Mouse (Mus musculus): ENCODE measurements around the gene Gtf3c4. TPM values are rescaled to one million over a fixed set of nuclear protein-coding genes. Genes with fewer than 3 reads are reported as not detected.

Gene Gtf3c4
- total RNA-seq, 1 experiment = 38.1 TPM

GRCm38 (mm10) chr2:28881275-28881674 is 41.1 kb upstream of the Gtf3c4 start:
- Histone ChIP-seq H3K27ac (ENCODE audit: insufficient read depth, low read depth, low read length, poor library complexity, severe bottlenecking) (no peak overlapping the region), H3K4me3 (ENCODE audit: insufficient read depth in 1 of 2, low read depth in 1 of 2, low read length in 2 of 2, poor library complexity in 1 of 2, severe bottlenecking in 1 of 2) (no peak overlapping the region), H3K9me3 (ENCODE audit: control insufficient read depth, insufficient read depth, low read depth, low read length) (no peaks in the 10 kb centered on the region), H3K9ac (ENCODE audit: insufficient read depth, low read depth, low read length, poor library complexity, severe bottlenecking) (no peak overlapping the region), H3K36me3 (ENCODE audit: control insufficient read depth, insufficient read depth, low read length, poor library complexity, severe bottlenecking) (peaks cover 32% of the 10 kb centered on the region), H3K4me1 (ENCODE audit: control insufficient read depth in 2 of 2, insufficient read depth in 2 of 2, low read length in 2 of 2, poor library complexity in 1 of 2) (no peaks in the 10 kb centered on the region)
- in situ Hi-C loops (cut with MboI; ENCODE audit: low sequenced_read_pairs in 2 of 2, unreplicated experiment in 2 of 2) = no loop called here
- no peak for DNase-seq (ENCODE audit: low read depth, low spot score)
- TF ChIP-seq MAFK (IDR thresholded peaks at IDR 0.05; ENCODE audit: insufficient read depth, low read depth, low read length) (no peak), HCFC1 (IDR thresholded peaks at IDR 0.05; ENCODE audit: borderline replicate concordance, insufficient read depth, low read length) (no peak), ZC3H11A (IDR thresholded peaks at IDR 0.05; ENCODE audit: borderline replicate concordance, low read depth, low read length) (no peak), CHD2 (IDR thresholded peaks at IDR 0.05; ENCODE audit: low read depth, low read length) (no peak)

DNA sequence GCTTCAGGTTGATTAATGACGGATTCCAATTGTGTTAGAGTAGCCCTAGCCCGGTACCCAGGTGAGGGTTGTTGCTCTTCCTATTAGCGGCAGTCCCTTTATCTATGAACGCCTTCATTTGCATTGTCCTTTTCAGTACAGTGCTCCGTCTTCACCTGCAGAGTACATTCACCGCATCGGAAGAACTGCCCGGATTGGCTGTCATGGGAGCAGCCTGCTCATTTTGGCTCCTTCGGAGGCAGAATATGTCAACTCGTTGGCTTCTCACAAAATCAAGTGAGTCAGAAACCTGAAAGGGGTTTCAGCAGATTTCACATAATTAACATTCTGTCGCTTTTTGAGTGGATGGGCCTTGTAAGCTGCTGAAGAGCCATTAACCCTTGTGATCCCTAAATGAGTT is 35.4 kb upstream of the Gtf3c4 start:
- in situ Hi-C loops (cut with MboI; ENCODE audit: low sequenced_read_pairs in 2 of 2, unreplicated experiment in 2 of 2) = no loop called here

DNA sequence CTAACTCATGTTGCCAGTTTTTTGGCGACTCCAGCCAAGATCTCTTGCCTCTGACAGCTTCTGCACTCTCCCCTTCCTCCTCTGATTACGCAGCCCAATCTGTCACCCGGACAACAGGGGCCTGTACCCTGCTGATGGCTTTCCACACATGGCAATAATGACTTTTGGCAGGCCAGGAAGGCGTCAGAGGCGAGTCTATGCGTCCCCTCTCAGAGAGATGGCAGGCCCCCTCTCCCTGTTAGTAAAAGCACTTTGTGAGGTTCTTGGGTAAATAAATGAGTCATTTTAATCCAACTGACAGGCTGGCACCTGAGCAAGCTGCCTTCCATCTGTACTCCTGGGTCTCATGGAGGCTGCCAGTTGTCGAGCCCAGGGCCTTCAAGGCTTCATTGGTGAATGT is 27.3 kb upstream of the Gtf3c4 start:
- no peak overlapping the region for H3K4me3 ChIP-seq (ENCODE audit: insufficient read depth in 1 of 2, low read depth in 1 of 2, low read length in 2 of 2, poor library complexity in 1 of 2, severe bottlenecking in 1 of 2)
- TF ChIP-seq ZC3H11A (IDR thresholded peaks at IDR 0.05; ENCODE audit: borderline replicate concordance, low read depth, low read length) = no peak
- TF ChIP-seq ZNF384 (IDR thresholded peaks at IDR 0.05; ENCODE audit: low read depth, low read length) = no peak
- TF ChIP-seq HCFC1 (IDR thresholded peaks at IDR 0.05; ENCODE audit: borderline replicate concordance, insufficient read depth, low read length) = no peak
- TF ChIP-seq MAFK (IDR thresholded peaks at IDR 0.05; ENCODE audit: insufficient read depth, low read depth, low read length) = no peak
- TF ChIP-seq CHD2 (IDR thresholded peaks at IDR 0.05; ENCODE audit: low read depth, low read length) = no peak
- peaks cover 34% of the 10 kb centered on the region for H3K36me3 ChIP-seq (ENCODE audit: control insufficient read depth, insufficient read depth, low read length, poor library complexity, severe bottlenecking)
- H3K27ac ChIP-seq (ENCODE audit: insufficient read depth, low read depth, low read length, poor library complexity, severe bottlenecking) = no peak overlapping the region
- no peak overlapping the region for H3K9ac ChIP-seq (ENCODE audit: insufficient read depth, low read depth, low read length, poor library complexity, severe bottlenecking)
- H3K9me3 ChIP-seq (ENCODE audit: control insufficient read depth, insufficient read depth, low read depth, low read length) = no peaks in the 10 kb centered on the region
- no peaks in the 10 kb centered on the region for H3K4me1 ChIP-seq (ENCODE audit: control insufficient read depth in 2 of 2, insufficient read depth in 2 of 2, low read length in 2 of 2, poor library complexity in 1 of 2)
- DNase-seq (ENCODE audit: low read depth, low spot score) = no peak
- in situ Hi-C loops (cut with MboI; ENCODE audit: low sequenced_read_pairs in 2 of 2, unreplicated experiment in 2 of 2) = no loop called here

More for the DNA sequence above, 35.4 kb upstream of the Gtf3c4 start:
- H3K36me3 ChIP-seq (ENCODE audit: control insufficient read depth, insufficient read depth, low read length, poor library complexity, severe bottlenecking) = peaks cover 28% of the 10 kb centered on the region
- H3K27ac ChIP-seq (ENCODE audit: insufficient read depth, low read depth, low read length, poor library complexity, severe bottlenecking) = no peak overlapping the region
- no peak for TF ChIP-seq ZNF384 (IDR thresholded peaks at IDR 0.05; ENCODE audit: low read depth, low read length)
- TF ChIP-seq ZC3H11A (IDR thresholded peaks at IDR 0.05; ENCODE audit: borderline replicate concordance, low read depth, low read length) = no peak
- TF ChIP-seq MAFK (IDR thresholded peaks at IDR 0.05; ENCODE audit: insufficient read depth, low read depth, low read length) = no peak
- no peak for TF ChIP-seq CHD2 (IDR thresholded peaks at IDR 0.05; ENCODE audit: low read depth, low read length)
- no peak for TF ChIP-seq HCFC1 (IDR thresholded peaks at IDR 0.05; ENCODE audit: borderline replicate concordance, insufficient read depth, low read length)
- no peak overlapping the region for H3K9ac ChIP-seq (ENCODE audit: insufficient read depth, low read depth, low read length, poor library complexity, severe bottlenecking)
- H3K9me3 ChIP-seq (ENCODE audit: control insufficient read depth, insufficient read depth, low read depth, low read length) = no peaks in the 10 kb centered on the region
- no peaks in the 10 kb centered on the region for H3K4me1 ChIP-seq (ENCODE audit: control insufficient read depth in 2 of 2, insufficient read depth in 2 of 2, low read length in 2 of 2, poor library complexity in 1 of 2)
- DNase-seq (ENCODE audit: low read depth, low spot score) = no peak
- H3K4me3 ChIP-seq (ENCODE audit: insufficient read depth in 1 of 2, low read depth in 1 of 2, low read length in 2 of 2, poor library complexity in 1 of 2, severe bottlenecking in 1 of 2) = no peak overlapping the region

- Histone ChIP-seq H3K4me1 (ENCODE audit: control insufficient read depth in 2 of 2, insufficient read depth in 2 of 2, low read length in 2 of 2, poor library complexity in 1 of 2) (no peaks in the 10 kb centered on the region), H3K27ac (ENCODE audit: insufficient read depth, low read depth, low read length, poor library complexity, severe bottlenecking) (no peak overlapping the region)
Measured at GRCm38 (mm10) chr2:28863857-28864256, 23.7 kb upstream of the Gtf3c4 start.

More at GRCm38 (mm10) chr2:28863857-28864256, 23.7 kb upstream of the Gtf3c4 start:
- in situ Hi-C loops (cut with MboI; ENCODE audit: low sequenced_read_pairs in 2 of 2, unreplicated experiment in 2 of 2) = no loop called here
- H3K4me3 ChIP-seq (ENCODE audit: insufficient read depth in 1 of 2, low read depth in 1 of 2, low read length in 2 of 2, poor library complexity in 1 of 2, severe bottlenecking in 1 of 2) = no peak overlapping the region
- no peaks in the 10 kb centered on the region for H3K9me3 ChIP-seq (ENCODE audit: control insufficient read depth, insufficient read depth, low read depth, low read length)
- no peak for DNase-seq (ENCODE audit: low read depth, low spot score)
- H3K9ac ChIP-seq (ENCODE audit: insufficient read depth, low read depth, low read length, poor library complexity, severe bottlenecking) = no peak overlapping the region
- TF ChIP-seq MAFK (IDR thresholded peaks at IDR 0.05; ENCODE audit: insufficient read depth, low read depth, low read length) (no peak), HCFC1 (IDR thresholded peaks at IDR 0.05; ENCODE audit: borderline replicate concordance, insufficient read depth, low read length) (no peak), ZNF384 (IDR thresholded peaks at IDR 0.05; ENCODE audit: low read depth, low read length) (no peak), CHD2 (IDR thresholded peaks at IDR 0.05; ENCODE audit: low read depth, low read length) (no peak), ZC3H11A (IDR thresholded peaks at IDR 0.05; ENCODE audit: borderline replicate concordance, low read depth, low read length) (no peak)
- peaks cover 54% of the 10 kb centered on the region for H3K36me3 ChIP-seq (ENCODE audit: control insufficient read depth, insufficient read depth, low read length, poor library complexity, severe bottlenecking)

Measured in ES-E14 (cell line).